Mouse (Mus musculus) limb, embryonic 14.5 days (tissue): ENCODE measurements around the gene Midn. TPM values are rescaled to one million over a fixed set of nuclear protein-coding genes. Genes with fewer than 3 reads are reported as not detected.

Experiments used
- ATAC-seq: fragments of 200-750 bp; cut with Nextera tagmentation; 2 replicates; pipeline ENCODE4 v1.8.0; 2017; ENCODE audit warnings: low read depth, moderate number of reproducible peaks, moderate TSS enrichment; ENCODE audit not compliant: low FRiP score
- DNase-seq: peaks from one replicate; pipeline ENCODE4 v3.0.0-alpha.2; 2015; ENCODE audit warnings: low spot score
- H3K27ac ChIP-seq: fragments of 300-500 bp; sonication (generic); replicated peaks from 2 replicates; pipeline ENCODE4 v1.5.1; 2014; ENCODE audit warnings: low read depth, mild to moderate bottlenecking, low read length, moderate library complexity, mixed read lengths
- H3K27me3 ChIP-seq: fragments of 300-500 bp; sonication (generic); 2 replicates; pipeline ENCODE4 v1.6.1; 2014; ENCODE audit warnings: low read length, mixed read lengths; ENCODE audit not compliant: control insufficient read depth, insufficient read depth
- H3K36me3 ChIP-seq: fragments of 300-500 bp; sonication (generic); 2 replicates; pipeline ENCODE4 v1.6.1; 2014; ENCODE audit warnings: mild to moderate bottlenecking, low read length, moderate library complexity, mixed read lengths; ENCODE audit not compliant: control insufficient read depth, insufficient read depth
- H3K4me1 ChIP-seq: fragments of 300-500 bp; sonication (generic); 2 replicates; pipeline ENCODE4 v1.6.1; 2014; ENCODE audit warnings: antibody characterized with exemption, low read length, mixed read lengths; ENCODE audit not compliant: control insufficient read depth, insufficient read depth
- H3K4me2 ChIP-seq: fragments of 300-500 bp; sonication (generic); replicated peaks from 2 replicates; pipeline ENCODE4 v1.6.1; 2014; ENCODE audit warnings: low read depth, mild to moderate bottlenecking, low read length, moderate library complexity; ENCODE audit not compliant: severe bottlenecking
- H3K4me3 ChIP-seq: fragments of 300-500 bp; sonication (generic); replicated peaks from 2 replicates; pipeline ENCODE4 v1.5.1; 2014; ENCODE audit warnings: low read length
- H3K9ac ChIP-seq: fragments of 300-500 bp; sonication (generic); 2 replicates; pipeline ENCODE4 v1.6.1; 2014; ENCODE audit warnings: mild to moderate bottlenecking, low read depth, low read length, moderate library complexity; ENCODE audit not compliant: severe bottlenecking
- H3K9me3 ChIP-seq: fragments of 300-500 bp; sonication (generic); 2 replicates; pipeline ENCODE4 v1.6.1; 2016; ENCODE audit warnings: low read length; ENCODE audit not compliant: control insufficient read depth
- POLR2A ChIP-seq: fragments of 200-500 bp; IDR thresholded peaks from 2 replicates; pipeline ENCODE4 v1.8.0; 2012; ENCODE audit warnings: inconsistent platforms, mild to moderate bottlenecking, moderate library complexity, borderline replicate concordance; ENCODE audit not compliant: insufficient read depth, insufficient read length; ENCODE audit errors: extremely low read depth
- WGBS: fragments of 180-500 bp; shearing (Covaris S2); extraction: QIAGEN DNeasy Blood & Tissue Kit; methylation state at CpG from one replicate; pipeline ENCODE4 v1.1.7; 2014; 5-methylcytosine and 5-hydroxymethylcytosine counted together
- polyA plus RNA-seq, 2 experiments: library from polyadenylated mRNA; depleted of rRNA in 1 of 2; stranded (reverse) in 1 of 2; unstranded in 1 of 2; fragments of >200 nt; fragmentation: Nextera tagmentation in 1 of 2; extraction: Ambion mirVana in 1 of 2; gene quantifications; 2 replicates each; pipeline versions ENCODE4 v1.2.1 to v1.2.3; 2012 to 2014

The Midn gene
- polyA plus RNA-seq, 2 experiments: 33.4 to 108 TPM

- no peaks in the 10 kb centered on the region for H3K27me3 ChIP-seq
- peaks cover 38% of the 10 kb centered on the region for H3K36me3 ChIP-seq
Measured at GRCm38 (mm10) chr10:80118552-80118951, 29.5 kb upstream of the Midn start.

GRCm38 (mm10) chr10:80120146-80120545, 27.9 kb upstream of the Midn start:
- Histone ChIP-seq H3K4me3 (no peak overlapping the region), H3K27me3 (no peaks in the 10 kb centered on the region), H3K4me1 (peaks cover 19% of the 10 kb centered on the region), H3K9me3 (no peaks in the 10 kb centered on the region), H3K27ac (no peak overlapping the region), H3K9ac (no peak overlapping the region), H3K4me2 (no peak overlapping the region), H3K36me3 (peaks cover 47% of the 10 kb centered on the region)
- ATAC-seq (no peak), DNase-seq (no peak)
- no peak for TF ChIP-seq POLR2A
- WGBS: 67% methylated on average over 2 of the region's 2 CpGs

More at GRCm38 (mm10) chr10:80118552-80118951, 29.5 kb upstream of the Midn start:
- no peak for TF ChIP-seq POLR2A
- peak overlapping the region; percentile 90 for H3K4me3 ChIP-seq
- ATAC-seq: no peak
- no peak overlapping the region for H3K27ac ChIP-seq
- H3K9me3 ChIP-seq: no peaks in the 10 kb centered on the region
- peaks cover 22% of the 10 kb centered on the region for H3K4me1 ChIP-seq
- DNase-seq: no peak
- H3K9ac ChIP-seq: peak overlapping the region; percentile 78; the same call in 1 of the 2 replicates
- H3K4me2 ChIP-seq: peak overlapping the region; percentile 95
- WGBS: 79% methylated on average over 6 of the region's 6 CpGs

- ATAC-seq: no peak
Measured at GRCm38 (mm10) chr10:80121639-80122038, 26.4 kb upstream of the Midn start.

GRCm38 (mm10) chr10:80123932-80124562, 24.0 kb upstream of the Midn start:
- Histone ChIP-seq H3K36me3 (peaks cover 70% of the 10 kb centered on the region), H3K9me3 (no peaks in the 10 kb centered on the region), H3K9ac (no peak overlapping the region), H3K4me2 (no peak overlapping the region), H3K27ac (no peak overlapping the region), H3K4me3 (no peak overlapping the region), H3K4me1 (no peaks in the 10 kb centered on the region), H3K27me3 (no peaks in the 10 kb centered on the region)
- no peak for TF ChIP-seq POLR2A
- no peak for DNase-seq
- no peak for ATAC-seq
- WGBS: 85% methylated on average over 9 of the region's 9 CpGs

More at GRCm38 (mm10) chr10:80121639-80122038, 26.4 kb upstream of the Midn start:
- H3K9me3 ChIP-seq: no peaks in the 10 kb centered on the region
- peaks cover 62% of the 10 kb centered on the region for H3K36me3 ChIP-seq
- no peak overlapping the region for H3K4me2 ChIP-seq
- no peak for TF ChIP-seq POLR2A
- no peaks in the 10 kb centered on the region for H3K27me3 ChIP-seq
- 79% methylated on average over 2 of the region's 2 CpGs for WGBS
- no peak overlapping the region for H3K9ac ChIP-seq
- peaks cover 19% of the 10 kb centered on the region for H3K4me1 ChIP-seq
- no peak overlapping the region for H3K27ac ChIP-seq
- no peak overlapping the region for H3K4me3 ChIP-seq
- DNase-seq: no peak

- H3K9me3 ChIP-seq: no peaks in the 10 kb centered on the region
- no peak overlapping the region for H3K27ac ChIP-seq
- H3K27me3 ChIP-seq: no peaks in the 10 kb centered on the region
- no peak for TF ChIP-seq POLR2A
- ATAC-seq: no peak
- no peak overlapping the region for H3K9ac ChIP-seq
- WGBS: 92% methylated on average over 7 of the region's 8 CpGs
- H3K4me2 ChIP-seq: no peak overlapping the region
- H3K36me3 ChIP-seq: peaks cover 86% of the 10 kb centered on the region
- peaks cover 10% of the 10 kb centered on the region; the same call in 1 of the 2 replicates for H3K4me1 ChIP-seq
- H3K4me3 ChIP-seq: no peak overlapping the region
- DNase-seq: no peak
Measured at GRCm38 (mm10) chr10:80127920-80128319, 20.2 kb upstream of the Midn start.
